Mouse (Mus musculus) midbrain, embryonic 15.5 days (tissue): ENCODE data around the gene Atp5h. TPM values are rescaled to one million over a fixed set of nuclear protein-coding genes. Genes with fewer than 3 reads are reported as not detected.
"Not testable (repeated sequence)": the region's sequence is repeated elsewhere in the genome, so short reads cannot be mapped to it uniquely, and the experiment has no call there.

Experiments
- ATAC-seq: fragments of 200-750 bp; cut with Nextera tagmentation; replicated peaks from 2 replicates; pipeline ENCODE4 v1.8.0; 2017; ENCODE audit warnings: moderate TSS enrichment
- H3K27ac ChIP-seq: fragments of 300-500 bp; sonication (generic); 2 replicates; pipeline ENCODE4 v1.5.1; 2015; ENCODE audit warnings: mild to moderate bottlenecking, inconsistent platforms
- H3K27me3 ChIP-seq: fragments of 300-500 bp; sonication (generic); replicated peaks from 2 replicates; pipeline ENCODE4 v1.6.1; 2015; ENCODE audit warnings: inconsistent platforms
- H3K36me3 ChIP-seq: fragments of 300-500 bp; sonication (generic); replicated peaks from 2 replicates; pipeline ENCODE4 v1.6.1; 2015; ENCODE audit warnings: inconsistent platforms
- H3K4me1 ChIP-seq: fragments of 300-500 bp; sonication (generic); 2 replicates; pipeline ENCODE4 v1.6.1; 2015; ENCODE audit warnings: inconsistent platforms
- H3K4me2 ChIP-seq: fragments of 300-500 bp; sonication (generic); 2 replicates; pipeline ENCODE4 v1.6.1; 2015; ENCODE audit warnings: inconsistent platforms, mild to moderate bottlenecking, moderate library complexity
- H3K4me3 ChIP-seq: fragments of 300-500 bp; sonication (generic); 2 replicates; pipeline ENCODE4 v1.5.1; 2015; ENCODE audit warnings: mild to moderate bottlenecking, inconsistent platforms
- H3K9ac ChIP-seq: fragments of 300-500 bp; sonication (generic); 2 replicates; pipeline ENCODE4 v1.6.1; 2015; ENCODE audit warnings: mild to moderate bottlenecking, inconsistent platforms
- H3K9me3 ChIP-seq: fragments of 300-500 bp; sonication (generic); 2 replicates; pipeline ENCODE4 v1.6.1; 2016; ENCODE audit warnings: inconsistent platforms
- WGBS: fragments of 180-500 bp; shearing (Covaris S2); methylation state at CpG from one replicate; pipeline ENCODE4 v1.1.7; 2015; ENCODE audit warnings: mixed read lengths; 5-methylcytosine and 5-hydroxymethylcytosine counted together
- polyA plus RNA-seq: library from polyadenylated mRNA; unstranded; fragments of >200 nt; fragmentation: Nextera tagmentation; extraction: Ambion mirVana; gene quantifications from 2 replicates; pipeline ENCODE4 v1.2.1, GENCODE M21; 2015

Atp5h gene
- 782 and 789 TPM in 2 replicates for polyA plus RNA-seq

- H3K27ac ChIP-seq = peak within 1 kb of the TSS; percentile 87
- no peaks in the 10 kb centered on the region for H3K27me3 ChIP-seq
- WGBS = under 1% methylated on average over 56 of the region's 56 CpGs
- H3K9ac ChIP-seq = peak within 1 kb of the TSS; percentile 88
- no peaks in the 10 kb centered on the region for H3K9me3 ChIP-seq
- peaks cover 35% of the 10 kb centered on the region for H3K4me1 ChIP-seq
- H3K4me3 ChIP-seq = peak within 1 kb of the TSS; percentile 96
- H3K4me2 ChIP-seq = peak within 1 kb of the TSS; percentile 96
- ATAC-seq = peak; percentile 98
- peaks cover 14% of the 10 kb centered on the region for H3K36me3 ChIP-seq
Measured at GRCm38 (mm10) chr11:115419531-115420237, at the start of gene Atp5h, which contains the start of gene Kctd2. Gene Atp5h, minus strand, starts transcription at chr11:115419962. Gene Kctd2, plus strand, starts transcription at chr11:115420128.

GRCm38 (mm10) chr11:115467217-115467618, 47.5 kb upstream of the Atp5h start:
- no peak overlapping the region for H3K4me3 ChIP-seq
- no peaks in the 10 kb centered on the region for H3K9me3 ChIP-seq
- WGBS = 55% methylated on average over 4 of the region's 4 CpGs
- no peaks in the 10 kb centered on the region for H3K36me3 ChIP-seq
- ATAC-seq = no peak
- no peak overlapping the region for H3K27ac ChIP-seq
- no peaks in the 10 kb centered on the region for H3K27me3 ChIP-seq
- no peak overlapping the region for H3K9ac ChIP-seq
- no peak overlapping the region for H3K4me2 ChIP-seq
- no peaks in the 10 kb centered on the region for H3K4me1 ChIP-seq

GRCm38 (mm10) chr11:115464851-115465250, 45.1 kb upstream of the Atp5h start:
- Histone ChIP-seq H3K36me3 (no peaks in the 10 kb centered on the region), H3K4me3 (no peak overlapping the region), H3K9me3 (no peaks in the 10 kb centered on the region), H3K9ac (no peak overlapping the region), H3K4me2 (no peak overlapping the region), H3K27me3 (no peaks in the 10 kb centered on the region), H3K4me1 (no peaks in the 10 kb centered on the region), H3K27ac (no peak overlapping the region)
- 91% methylated on average over 8 of the region's 8 CpGs for WGBS
- no peak for ATAC-seq

GRCm38 (mm10) chr11:115463397-115463796, 43.6 kb upstream of the Atp5h start:
- 72% methylated on average over 11 of the region's 11 CpGs for WGBS
- Histone ChIP-seq H3K27me3 (no peaks in the 10 kb centered on the region), H3K9me3 (no peaks in the 10 kb centered on the region), H3K9ac (no peak overlapping the region), H3K4me1 (no peaks in the 10 kb centered on the region), H3K36me3 (no peaks in the 10 kb centered on the region), H3K4me2 (no peak overlapping the region), H3K27ac (no peak overlapping the region), H3K4me3 (no peak overlapping the region)
- ATAC-seq = no peak

- Histone ChIP-seq H3K27me3 (no peaks in the 10 kb centered on the region), H3K27ac (no peak within 1 kb of the TSS), H3K4me2 (no peak within 1 kb of the TSS), H3K4me3 (no peak within 1 kb of the TSS), H3K9ac (no peak within 1 kb of the TSS), H3K36me3 (no peaks in the 10 kb centered on the region), H3K9me3 (no peaks in the 10 kb centered on the region), H3K4me1 (no peaks in the 10 kb centered on the region)
- no peak for ATAC-seq
- WGBS = 76% methylated on average over 16 of the region's 16 CpGs
Measured at GRCm38 (mm10) chr11:115462243-115462891, 42.6 kb upstream of the Atp5h start, which contains the start of gene Slc16a5. Gene Slc16a5, plus strand, starts transcription at chr11:115462474.

- ATAC-seq = no peak
- no peak overlapping the region for H3K4me3 ChIP-seq
- H3K9me3 ChIP-seq = no peaks in the 10 kb centered on the region
- no peaks in the 10 kb centered on the region for H3K36me3 ChIP-seq
- no peak overlapping the region for H3K27ac ChIP-seq
- 80% methylated on average over 5 of the region's 5 CpGs for WGBS
- H3K9ac ChIP-seq = no peak overlapping the region
- H3K4me2 ChIP-seq = no peak overlapping the region
- H3K4me1 ChIP-seq = no peaks in the 10 kb centered on the region
- no peaks in the 10 kb centered on the region for H3K27me3 ChIP-seq
Measured at GRCm38 (mm10) chr11:115461846-115462242, 42.1 kb upstream of the Atp5h start.

GRCm38 (mm10) chr11:115460976-115461375, 41.2 kb upstream of the Atp5h start:
- ATAC-seq = no peak
- Histone ChIP-seq H3K9ac (no peak overlapping the region), H3K27ac (no peak overlapping the region), H3K27me3 (no peaks in the 10 kb centered on the region), H3K4me1 (no peaks in the 10 kb centered on the region), H3K4me2 (no peak overlapping the region), H3K9me3 (no peaks in the 10 kb centered on the region), H3K4me3 (no peak overlapping the region), H3K36me3 (no peaks in the 10 kb centered on the region)
- WGBS = 17% methylated on average over 8 of the region's 8 CpGs

- Histone ChIP-seq H3K27me3 (no peaks in the 10 kb centered on the region), H3K4me3 (no peak overlapping the region), H3K9me3 (no peaks in the 10 kb centered on the region), H3K27ac (no peak overlapping the region), H3K4me2 (no peak overlapping the region), H3K36me3 (no peaks in the 10 kb centered on the region), H3K4me1 (no peaks in the 10 kb centered on the region), H3K9ac (no peak overlapping the region)
- ATAC-seq = no peak
- WGBS = 39% methylated on average over 6 of the region's 6 CpGs
Measured at GRCm38 (mm10) chr11:115457405-115457804, 37.6 kb upstream of the Atp5h start.

- Histone ChIP-seq H3K9me3 (no peaks in the 10 kb centered on the region), H3K27me3 (no peaks in the 10 kb centered on the region), H3K4me3 (no peak overlapping the region), H3K27ac (no peak overlapping the region), H3K4me1 (no peaks in the 10 kb centered on the region), H3K9ac (no peak overlapping the region), H3K4me2 (no peak overlapping the region), H3K36me3 (no peaks in the 10 kb centered on the region)
- 91% methylated on average over 5 of the region's 5 CpGs for WGBS
- no peak for ATAC-seq
Measured at GRCm38 (mm10) chr11:115456182-115456581, 36.4 kb upstream of the Atp5h start.

- Histone ChIP-seq H3K9ac (no peak overlapping the region), H3K4me2 (no peak overlapping the region), H3K4me1 (no peaks in the 10 kb centered on the region), H3K27me3 (no peaks in the 10 kb centered on the region), H3K27ac (no peak overlapping the region), H3K4me3 (no peak overlapping the region), H3K9me3 (no peaks in the 10 kb centered on the region), H3K36me3 (no peaks in the 10 kb centered on the region)
- no peak for ATAC-seq
- WGBS = 85% methylated on average over 15 of the region's 15 CpGs
Measured at GRCm38 (mm10) chr11:115455619-115456018, 35.9 kb upstream of the Atp5h start.

GRCm38 (mm10) chr11:115454822-115455221, 35.1 kb upstream of the Atp5h start:
- not testable (repeated sequence) for ATAC-seq

GRCm38 (mm10) chr11:115453306-115453705, 33.5 kb upstream of the Atp5h start:
- Histone ChIP-seq H3K4me1 (no peaks in the 10 kb centered on the region), H3K27me3 (no peaks in the 10 kb centered on the region), H3K4me3 (no peak overlapping the region), H3K4me2 (no peak overlapping the region), H3K36me3 (no peaks in the 10 kb centered on the region), H3K27ac (no peak overlapping the region), H3K9me3 (no peaks in the 10 kb centered on the region), H3K9ac (no peak overlapping the region)
- 77% methylated on average over 4 of the region's 4 CpGs for WGBS
- no peak for ATAC-seq

More at GRCm38 (mm10) chr11:115454822-115455221, 35.1 kb upstream of the Atp5h start:
- not testable (repeated sequence) for H3K27ac ChIP-seq, H3K9me3 ChIP-seq, H3K36me3 ChIP-seq, H3K4me3 ChIP-seq, H3K4me1 ChIP-seq, H3K9ac ChIP-seq, H3K27me3 ChIP-seq, H3K4me2 ChIP-seq
- WGBS = 90% methylated on average over 6 of the region's 6 CpGs
